Mouse (Mus musculus) kidney, postnatal 25 days (tissue): Measurements from ENCODE around the gene Smg6.
"Not testable (repeated sequence)": the region's sequence is repeated elsewhere in the genome, so short reads cannot be mapped to it uniquely, and the experiment has no call there.

Experiments used
- DNase-seq, 2 experiments: peaks; one replicate each; pipeline ENCODE4 v3.0.0; 2021; ENCODE audit warnings: mixed read lengths in 2 of 2

The Smg6 gene

DNA sequence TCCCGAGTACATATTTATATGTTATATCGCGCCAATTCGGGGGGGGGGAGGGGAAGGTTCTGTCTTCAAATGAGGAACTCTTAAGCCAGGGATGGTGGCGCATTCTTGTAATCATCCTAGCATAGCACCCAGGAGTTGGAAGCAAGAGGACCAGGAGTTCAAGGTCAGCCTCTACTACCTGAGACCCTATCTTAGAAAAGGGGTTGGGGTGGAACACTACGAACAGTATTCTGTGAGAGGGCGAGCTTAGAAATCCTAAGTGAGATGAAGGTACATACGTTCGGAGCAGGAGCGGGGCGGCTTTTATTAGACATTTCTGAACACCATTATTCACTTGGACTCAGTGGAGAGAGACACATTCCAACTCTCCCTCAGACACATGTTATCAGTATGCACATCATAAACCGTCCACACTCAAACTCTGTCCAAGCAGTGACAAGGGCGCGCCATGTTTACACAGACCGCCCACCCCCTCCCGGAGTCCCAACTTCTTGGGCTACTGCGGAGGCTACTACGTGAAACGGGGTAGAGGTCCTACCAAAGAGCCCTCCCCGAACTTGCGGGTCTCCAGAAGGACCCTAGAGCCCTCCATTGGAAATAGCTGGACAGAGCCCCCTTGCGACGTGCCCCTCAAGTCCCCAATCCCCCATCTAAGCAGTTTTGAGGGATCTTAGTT is 243.9 kb downstream of the Smg6 start, which contains the start of gene Hic1:
Gene Hic1, minus strand, starts transcription at position 115 of the 676 bp plus-strand sequence.
- peak in 1 of 2 experiments; percentile 41 for DNase-seq

DNA sequence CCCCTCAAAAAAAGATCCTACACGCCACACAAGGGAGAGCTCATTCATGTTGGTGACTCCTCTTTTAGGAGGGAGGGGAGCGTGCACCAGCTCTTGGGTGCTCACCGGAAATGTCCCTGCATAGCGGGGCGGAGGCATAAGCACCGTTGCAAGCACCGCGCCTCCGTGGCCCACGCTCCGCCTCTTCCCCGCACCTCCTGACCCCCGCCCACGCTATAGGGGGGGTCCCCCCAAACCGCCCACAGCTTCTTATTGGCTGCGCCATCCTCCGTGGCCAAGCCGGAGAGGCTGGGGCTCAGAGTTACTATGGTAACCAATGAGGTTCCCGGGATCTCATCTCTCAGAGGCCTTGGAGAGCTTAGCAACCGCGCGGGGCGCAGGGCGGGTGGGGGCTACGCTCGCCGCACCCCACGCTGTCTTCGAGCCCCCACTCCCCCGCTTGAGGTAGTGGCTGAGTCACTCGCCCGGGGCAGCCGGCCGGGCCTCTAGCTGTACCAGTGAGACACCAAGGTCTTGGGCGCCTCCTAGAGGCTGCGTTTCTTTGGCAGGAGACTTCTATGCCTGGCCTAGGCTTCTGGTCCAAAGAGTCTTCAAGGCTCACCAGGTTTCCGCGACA is 244.6 kb downstream of the Smg6 start:
- DNase-seq, result peak; percentile 95 to 99

DNA sequence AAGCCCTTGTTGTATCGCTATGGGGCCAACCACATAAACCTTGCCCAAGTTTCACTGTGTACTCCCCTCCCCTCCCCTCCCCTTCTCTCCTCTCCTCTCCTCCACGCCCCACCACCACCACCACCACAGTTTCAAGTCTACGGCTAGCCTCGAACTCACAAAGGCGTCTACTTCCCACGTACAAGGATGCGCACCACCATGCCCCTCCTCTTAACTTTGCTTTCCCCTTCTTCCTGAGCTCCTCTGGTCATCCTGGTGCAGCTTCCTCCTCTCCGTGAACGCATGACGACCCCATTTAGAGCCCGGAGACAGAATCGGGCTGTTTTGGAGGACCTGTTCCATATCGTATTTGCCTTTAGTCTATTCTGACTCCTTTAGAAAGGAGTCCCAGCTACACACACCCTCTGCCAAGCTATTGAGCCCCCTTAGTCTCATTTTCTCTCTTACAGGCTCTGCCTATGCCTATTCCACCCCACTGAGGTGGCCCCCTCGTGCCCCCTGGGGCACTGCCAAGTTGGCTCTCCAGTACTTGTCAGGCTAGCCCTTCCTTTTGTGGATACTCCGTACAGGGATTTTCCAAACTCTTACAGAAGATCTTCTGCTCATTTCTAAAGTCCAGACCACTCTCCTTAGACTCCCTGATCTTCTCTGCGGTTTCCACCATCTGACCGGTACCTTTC is 245.7 kb downstream of the Smg6 start:
- DNase-seq, result peak in 1 of 2 experiments; percentile 47

DNA sequence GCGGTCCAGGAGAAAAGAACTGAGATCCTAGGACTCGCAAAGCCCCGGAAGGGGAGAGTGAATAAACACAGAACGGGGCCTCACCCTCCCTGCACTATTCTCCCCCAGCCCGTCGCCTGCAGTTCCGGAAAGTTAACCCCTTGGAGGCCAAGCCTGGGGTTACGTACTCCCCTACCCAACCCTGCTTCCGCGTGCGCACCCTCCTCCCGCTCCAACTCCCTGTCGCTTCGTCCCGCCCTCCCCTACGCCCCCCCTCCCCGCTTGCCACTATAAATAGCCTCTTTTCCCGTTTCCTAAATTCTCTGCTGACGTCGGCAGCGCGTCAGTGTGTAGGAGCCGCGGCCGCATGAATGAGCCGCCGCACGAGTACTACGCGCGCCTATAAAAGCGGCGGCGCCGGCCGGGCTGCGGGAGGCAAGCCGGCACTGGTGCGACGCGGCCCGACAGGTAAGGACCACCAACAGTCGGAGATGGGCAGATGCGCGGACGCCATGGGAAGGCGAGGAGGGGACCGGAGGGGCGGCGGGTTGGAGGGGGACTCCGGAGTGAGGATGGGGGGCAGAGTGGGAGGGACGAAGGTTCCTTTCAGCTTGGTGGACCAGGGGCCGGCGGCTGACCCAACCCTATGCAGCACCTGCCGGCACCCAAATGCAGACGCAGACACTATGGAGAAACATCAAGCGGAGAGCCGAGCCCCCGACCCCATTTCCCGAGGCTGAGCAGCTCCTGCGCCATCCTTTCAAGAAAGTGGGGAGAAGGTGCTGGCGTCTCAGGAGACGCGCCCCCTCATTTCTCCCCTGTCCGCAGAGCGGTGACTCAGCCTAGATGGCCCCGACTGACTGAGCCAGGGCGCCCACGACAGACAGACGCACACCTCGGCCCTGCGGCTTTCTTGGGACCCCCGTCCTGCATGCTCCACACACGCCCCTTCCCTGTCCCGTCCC is 246.8 kb downstream of the Smg6 start:
- peak; percentile 47 to 72 for DNase-seq

DNA sequence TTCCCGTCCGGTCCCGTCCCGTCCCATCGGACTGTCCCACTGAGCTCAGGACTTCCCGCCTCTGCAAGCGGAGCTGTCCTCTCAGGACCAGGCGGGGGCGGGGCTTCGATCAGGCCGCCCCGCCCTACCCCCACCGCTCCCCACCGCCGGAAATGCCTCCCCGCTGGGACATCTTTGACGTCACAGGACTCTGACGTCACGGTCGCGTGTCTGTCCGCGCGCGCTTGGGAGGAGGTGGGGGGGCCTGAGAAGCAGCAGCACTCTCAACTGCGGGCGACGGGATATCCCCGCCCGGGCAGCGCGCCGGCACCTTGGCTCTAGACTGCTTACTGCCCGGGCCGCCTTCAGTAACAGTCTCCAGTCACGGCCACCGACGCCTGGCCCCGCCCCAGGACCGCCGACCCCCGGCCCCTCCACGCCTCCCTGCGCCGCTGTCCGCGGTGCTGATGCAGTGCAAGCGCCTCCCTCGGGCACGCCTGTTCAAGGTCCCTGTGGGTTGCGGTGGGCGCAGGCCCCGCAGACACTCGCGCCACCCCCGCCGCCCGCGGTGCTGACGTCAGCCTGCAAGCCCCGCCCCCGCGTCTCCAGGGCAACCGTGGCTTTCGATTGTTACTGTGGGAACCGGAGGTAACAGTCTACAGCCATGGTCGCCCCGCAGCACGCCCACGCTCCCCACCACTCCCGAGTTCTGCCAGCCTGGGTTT is 247.6 kb downstream of the Smg6 start:
- DNase-seq, result peak; percentile 91 to 92

DNA sequence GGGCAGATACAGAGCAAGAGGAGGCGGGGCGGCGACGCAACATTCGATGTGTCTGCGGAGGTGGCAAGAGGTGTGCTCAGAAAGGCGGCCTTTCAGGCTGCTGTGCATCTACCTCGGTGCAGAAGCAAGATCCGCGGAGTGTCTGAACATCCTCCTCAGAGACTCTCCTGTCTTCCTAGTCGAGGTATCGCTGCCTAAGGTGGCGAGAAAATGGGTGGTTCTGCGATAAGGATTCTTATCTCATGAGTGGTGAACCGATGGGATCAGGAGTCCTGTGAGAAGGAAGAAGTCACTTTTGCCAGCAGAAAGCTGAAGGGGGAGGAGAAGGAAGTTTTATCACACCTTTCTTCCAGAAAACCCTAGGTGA is 248.2 kb downstream of the Smg6 start:
- DNase-seq, result no peak

DNA sequence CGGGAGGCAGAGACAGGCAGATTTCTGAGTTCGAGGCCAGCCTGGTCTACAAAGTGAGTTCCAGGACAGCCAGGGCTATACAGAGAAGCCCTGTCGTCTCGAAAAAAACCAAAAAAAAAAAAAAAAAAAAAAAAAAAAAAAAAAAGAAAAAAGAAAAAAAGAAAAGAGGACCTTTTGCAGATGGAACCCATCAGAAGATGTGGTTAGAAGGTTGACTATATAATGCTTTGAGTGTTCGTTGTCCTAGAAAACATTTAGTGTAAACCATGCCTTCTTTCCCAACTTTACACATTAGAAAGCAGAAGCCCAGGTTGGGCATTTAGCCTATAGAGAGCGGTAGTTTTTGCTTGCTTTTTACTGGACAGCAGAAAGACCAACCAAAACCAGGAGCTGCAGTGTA is 249.0 kb downstream of the Smg6 start:
- DNase-seq, result not testable (repeated sequence)

DNA sequence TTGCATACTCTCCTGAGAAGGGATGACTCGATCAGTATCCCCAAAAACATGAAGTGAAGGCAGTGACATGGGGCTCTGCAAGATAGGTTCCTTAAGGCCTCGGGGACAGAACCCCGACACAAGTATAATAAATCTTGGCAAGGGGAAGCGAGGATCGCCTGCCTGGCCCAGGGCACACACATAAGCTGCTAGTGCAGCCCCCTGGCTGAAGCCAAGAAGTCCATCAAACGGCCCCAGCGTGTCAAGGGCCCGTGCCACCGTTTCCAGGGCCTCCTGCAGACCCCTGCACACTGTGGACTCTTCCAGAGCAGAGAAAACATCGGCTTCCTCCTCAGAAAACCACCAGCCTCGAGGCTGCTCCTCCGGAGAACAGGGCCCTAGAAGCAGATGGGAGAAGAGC is 252.4 kb downstream of the Smg6 start:
- DNase-seq, result no peak

DNA sequence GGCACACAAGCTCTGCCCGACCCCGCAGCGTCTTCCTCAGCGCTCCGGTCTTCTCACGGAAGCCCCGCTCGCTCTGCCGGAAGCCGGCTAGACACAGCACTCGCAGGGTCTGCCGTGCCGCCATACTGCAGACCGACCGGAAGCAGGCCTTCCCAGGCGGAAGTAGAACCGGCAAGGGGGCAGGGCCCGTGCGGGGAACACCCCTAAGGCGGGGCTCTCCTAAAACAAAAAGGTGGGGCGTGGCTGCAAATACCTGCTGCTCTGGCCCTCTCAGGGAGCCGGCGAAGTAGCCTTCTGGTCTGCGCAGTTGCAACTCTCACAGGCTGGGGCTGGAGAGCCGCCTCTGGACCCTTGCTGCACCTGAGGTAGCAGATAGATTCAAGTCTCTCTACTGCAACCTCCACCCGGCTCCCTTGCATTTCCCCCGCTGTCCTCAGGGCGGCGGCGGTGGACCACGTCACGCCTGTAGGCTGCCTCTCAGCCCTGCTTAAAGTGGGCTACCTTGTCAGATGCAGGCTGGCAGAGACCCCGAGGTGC is 253.1 kb downstream of the Smg6 start, which contains the start of gene Ovca2:
Gene Ovca2, minus strand, starts transcription at position 164 of the 537 bp plus-strand sequence.
- DNase-seq, result peak; percentile 89 to 94

DNA sequence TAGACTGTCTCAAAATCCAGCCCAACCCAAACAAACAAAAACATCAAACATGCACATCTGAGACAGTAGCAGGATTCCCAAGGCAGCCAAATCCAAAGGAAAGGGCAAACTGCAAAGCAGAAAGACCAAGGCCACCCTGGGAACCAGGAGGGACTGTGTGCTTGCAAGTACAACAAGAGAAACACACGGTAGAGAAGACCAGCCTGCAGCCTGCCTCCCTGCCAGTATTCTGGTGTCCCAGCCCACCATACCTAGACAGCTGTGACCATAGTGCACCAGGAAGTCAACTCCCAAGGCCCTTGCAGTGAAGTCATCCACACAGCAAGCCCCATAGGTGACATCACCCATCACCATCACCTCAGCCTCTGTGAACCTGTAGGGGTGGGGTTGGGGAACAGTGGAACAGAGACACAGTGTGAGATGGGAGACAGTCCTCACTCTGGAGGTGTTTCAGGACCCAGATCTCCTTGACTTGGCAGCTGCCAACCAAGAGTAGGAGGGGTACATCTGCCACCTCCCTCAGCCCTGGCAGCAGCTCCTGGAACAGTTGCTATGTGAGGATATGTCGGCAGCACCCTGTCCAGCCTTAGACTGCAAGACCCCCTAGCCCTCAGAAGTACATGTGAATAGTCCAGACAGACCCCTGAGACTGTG is 258.4 kb downstream of the Smg6 start:
- no peak for DNase-seq

DNA sequence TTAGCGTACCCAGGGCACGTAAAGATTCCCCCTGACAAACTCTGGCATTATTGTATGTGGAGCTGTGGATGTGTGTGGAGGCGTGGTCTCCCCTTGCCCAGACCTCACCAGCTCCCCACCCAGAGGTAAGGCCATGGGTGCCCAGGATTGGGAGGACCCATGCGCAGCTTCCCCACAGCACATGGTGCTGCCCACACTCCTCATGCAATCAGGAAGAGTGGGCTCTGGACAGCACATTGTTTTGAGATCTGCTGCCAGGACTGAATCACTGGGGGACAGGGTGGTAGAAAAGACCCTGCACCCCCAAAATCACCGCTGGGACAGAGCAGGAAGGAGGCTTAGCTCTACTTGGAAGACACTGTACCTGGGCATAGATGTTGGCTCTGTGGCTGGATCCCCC is 258.9 kb downstream of the Smg6 start:
- no peak for DNase-seq

DNA sequence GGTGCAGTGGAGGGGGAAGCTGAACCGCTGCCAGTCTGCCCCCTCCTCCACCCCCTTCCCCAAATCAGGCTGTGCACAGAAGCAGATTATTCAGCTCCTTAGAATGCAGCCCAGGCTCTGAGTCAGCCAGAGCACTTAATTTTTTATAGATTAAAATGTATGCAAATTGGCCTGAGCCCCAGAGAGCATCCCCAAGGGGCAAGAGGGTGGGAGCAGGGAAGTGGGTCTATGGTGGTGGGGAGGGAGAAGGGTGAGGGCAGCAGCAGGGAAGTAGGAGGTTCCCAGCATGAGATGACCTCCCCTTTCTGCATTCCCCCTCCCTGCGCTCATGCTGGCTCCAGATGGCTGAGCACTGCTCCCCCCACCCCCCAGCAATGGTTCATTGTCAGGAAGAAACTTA is 259.4 kb downstream of the Smg6 start:
- no peak for DNase-seq

DNA sequence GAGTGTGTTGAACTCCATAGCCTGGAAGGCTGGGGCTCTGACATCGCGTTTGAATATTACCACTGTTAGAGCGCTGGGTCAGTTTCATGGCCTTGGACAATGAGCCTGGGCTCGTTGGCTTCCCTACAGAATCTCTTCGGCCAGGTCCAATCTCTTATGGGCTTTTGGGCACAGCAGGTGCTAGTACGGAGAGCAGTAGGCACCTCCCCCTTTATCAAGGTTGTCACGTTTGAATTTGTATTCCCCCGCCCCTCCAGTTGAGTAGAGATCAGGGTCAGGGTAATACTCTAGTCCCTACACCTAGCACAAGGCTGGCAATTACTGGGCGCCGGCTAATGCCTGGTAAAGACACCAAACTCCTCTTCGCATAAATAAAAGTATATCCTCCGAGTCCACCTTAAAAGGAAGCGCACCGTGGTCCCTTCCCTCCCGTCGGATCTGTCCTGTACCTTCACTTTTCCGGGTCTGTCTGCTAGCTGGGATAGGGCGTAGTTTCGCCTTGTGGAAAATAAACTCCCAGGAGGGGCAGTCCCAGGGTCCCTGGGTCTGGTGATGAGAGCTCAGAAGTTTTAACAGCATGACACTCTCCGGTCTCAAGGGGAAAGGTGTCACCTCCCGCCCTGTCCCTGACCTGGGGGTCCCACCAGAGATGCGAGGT is 264.2 kb downstream of the Smg6 start:
- DNase-seq, result no peak

DNA sequence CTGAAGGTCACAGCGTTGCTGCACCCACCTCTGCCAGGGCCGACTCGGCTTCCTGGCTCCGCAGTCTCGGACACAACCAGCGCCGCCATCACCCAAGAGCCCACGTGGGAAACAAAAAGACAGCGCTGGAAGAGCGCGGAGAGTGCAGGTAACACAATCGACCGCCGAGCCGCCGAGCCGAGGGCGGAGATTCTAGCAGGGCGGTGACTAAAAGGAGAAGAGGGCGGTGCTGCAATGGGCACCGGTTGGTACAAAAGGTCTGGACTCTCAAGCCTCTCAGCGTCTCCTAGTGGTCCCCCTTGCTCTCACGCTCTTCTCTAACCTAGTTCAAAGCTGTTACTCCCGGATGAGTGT is 264.7 kb downstream of the Smg6 start:
- peak; percentile 88 to 94 for DNase-seq

DNA sequence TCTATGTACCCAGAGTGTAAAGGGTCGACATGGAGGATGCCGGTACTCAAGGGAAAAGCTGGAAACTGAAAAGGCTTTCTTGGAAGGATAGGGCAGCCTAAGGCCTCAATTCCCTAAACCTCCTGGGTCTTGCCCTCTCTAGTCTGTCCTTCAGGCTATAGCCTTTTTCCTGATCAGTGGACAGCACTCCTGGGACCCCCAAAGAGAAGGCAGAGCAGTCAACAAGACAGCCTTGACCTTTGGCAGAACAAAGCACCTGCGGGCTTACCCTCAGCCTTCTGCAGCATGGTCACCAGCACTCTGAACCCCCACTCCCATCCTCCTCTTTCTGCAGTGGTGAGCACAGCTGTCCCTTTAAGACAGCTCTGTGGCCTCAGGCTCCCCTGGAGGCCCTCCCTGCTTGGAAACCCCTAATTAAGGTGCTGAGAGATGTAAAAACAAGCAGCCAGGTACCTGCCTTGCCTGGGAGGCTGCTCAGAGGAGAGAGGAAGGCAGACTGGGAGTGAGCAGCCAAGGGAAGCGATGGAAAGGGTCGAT is 265.4 kb downstream of the Smg6 start, which contains the start of gene Dph1:
Gene Dph1, minus strand, starts transcription at position 337 of the 537 bp plus-strand sequence.
- DNase-seq, result no peak

DNA sequence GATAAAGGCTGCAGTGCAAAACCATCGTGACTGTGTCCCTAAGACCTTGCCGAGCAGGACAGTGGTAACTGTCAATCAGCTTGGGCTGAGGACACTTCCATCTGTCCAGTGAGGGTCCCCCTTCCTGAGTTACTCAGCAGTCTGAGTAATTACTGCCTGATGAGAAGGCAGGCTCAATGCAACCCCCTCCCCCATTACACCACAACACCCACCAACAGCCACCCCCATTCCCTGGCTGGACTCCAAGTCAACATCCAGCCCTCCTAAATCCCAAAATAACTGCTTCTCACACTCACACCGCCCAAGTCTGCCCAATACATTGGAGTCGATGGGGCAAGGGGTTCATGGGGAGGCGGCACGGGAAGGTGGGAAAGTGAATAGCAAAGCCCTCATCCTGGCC is 266.2 kb downstream of the Smg6 start:
- no peak for DNase-seq

DNA sequence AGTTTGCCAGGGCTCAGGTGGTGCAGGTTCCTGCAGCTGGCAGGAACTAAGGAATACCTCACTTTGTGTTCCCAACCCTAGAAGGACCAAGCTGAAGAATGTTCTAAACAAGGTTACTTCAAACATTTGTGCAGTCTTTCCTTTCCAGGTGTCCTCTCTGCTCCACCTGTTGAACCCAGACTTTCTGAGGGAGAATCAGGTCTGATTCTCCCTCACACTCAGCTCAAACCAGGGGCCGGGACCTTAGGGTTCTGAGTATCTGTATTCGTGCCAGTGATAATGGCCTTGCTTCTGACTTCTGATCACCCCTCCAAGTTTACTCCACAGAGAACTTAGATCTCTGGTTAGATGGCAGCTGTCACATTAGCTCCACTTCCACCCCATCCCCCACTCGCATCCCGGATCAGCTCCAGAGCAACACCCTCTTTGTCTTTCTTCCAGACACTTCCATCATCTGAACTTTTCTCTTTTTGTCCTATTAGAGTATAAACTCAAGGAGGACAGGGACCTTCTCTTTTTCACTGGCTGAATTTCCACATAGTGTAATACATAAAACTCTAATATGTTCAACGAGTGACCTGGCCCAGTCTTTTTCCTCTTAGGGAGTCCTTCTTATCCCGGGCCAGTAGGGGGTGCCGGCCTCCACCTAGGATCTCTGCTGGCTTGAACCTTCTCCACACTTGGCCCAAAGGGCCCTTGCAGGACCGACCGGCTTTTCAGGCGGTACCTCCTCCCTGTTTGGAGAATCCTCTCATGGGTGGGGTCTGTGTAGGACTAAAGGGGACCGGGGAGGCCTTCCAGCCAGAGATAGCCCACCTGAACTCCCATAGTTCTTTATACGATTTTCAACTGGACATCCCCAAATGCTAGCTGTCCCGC is 267.0 kb downstream of the Smg6 start:
- peak; percentile 84 to 91 for DNase-seq

DNA sequence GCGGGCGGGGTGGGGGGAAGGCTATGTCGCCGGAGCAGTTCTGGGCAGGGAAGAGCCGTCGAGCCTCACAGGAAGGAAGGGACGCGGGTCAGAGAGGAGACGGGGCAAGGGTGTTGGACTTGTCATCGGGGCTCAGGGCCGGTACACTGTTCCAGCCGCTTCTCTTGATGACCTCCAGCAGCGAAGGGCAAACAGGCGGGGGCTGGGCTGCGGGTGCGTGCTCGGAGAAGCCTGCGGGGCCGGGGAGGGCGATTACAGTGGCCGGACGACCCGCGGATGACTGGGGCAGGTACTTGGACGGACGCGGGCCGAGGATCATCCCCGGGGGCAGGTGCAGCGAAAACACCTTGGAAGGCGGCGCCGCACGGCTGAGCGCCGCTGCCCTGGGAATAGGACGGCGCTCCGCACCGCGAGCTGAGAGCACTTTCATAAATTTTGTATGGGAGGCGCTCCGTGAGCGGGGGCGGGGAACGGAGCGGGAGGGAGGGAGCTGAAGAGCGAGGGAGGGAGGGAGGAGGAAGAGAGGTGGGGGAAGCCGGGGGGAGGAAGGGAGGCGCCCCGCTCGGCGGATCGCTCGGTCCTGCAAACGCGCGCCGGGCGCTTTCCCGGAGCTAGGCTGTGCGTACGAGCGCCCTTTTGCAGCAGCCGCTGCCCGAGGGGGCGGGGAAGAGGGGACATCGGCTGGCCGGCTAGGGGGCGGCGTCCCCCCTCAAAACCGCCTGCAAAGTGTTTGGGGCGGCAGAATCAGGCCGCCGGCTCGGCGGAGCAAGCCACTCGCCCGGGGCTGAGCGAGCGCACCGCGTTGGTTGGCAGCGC is 267.8 kb downstream of the Smg6 start, which contains the start of gene Rtn4rl1:
Gene Rtn4rl1, plus strand, starts transcription at position 528 of the 816 bp plus-strand sequence.
- DNase-seq, result peak; percentile 76 to 88
